Mouse (Mus musculus): ENCODE measurements around the gene Avil. TPM values are rescaled to one million over a fixed set of nuclear protein-coding genes. Genes with fewer than 3 reads are reported as not detected.

Gene Avil
- polyA plus RNA-seq, 1 experiment from 2014 or later = 0.58 TPM

- ATAC-seq (ENCODE audit: insufficient number of reproducible peaks, insufficient read depth, low FRiP score, low read depth) = no peak
- no peak overlapping the region for H3K9ac ChIP-seq (replicated peaks; ENCODE audit: low read depth, low read length)
- no peak overlapping the region for H3K4me2 ChIP-seq (replicated peaks; ENCODE audit: low read depth, low read length)
- no peaks in the 10 kb centered on the region for H3K9me3 ChIP-seq (ENCODE audit: control insufficient read depth, low read depth, low read length)
- H3K4me3 ChIP-seq (ENCODE audit: low read depth, low read length) = no peak overlapping the region
- no peaks in the 10 kb centered on the region for H3K27me3 ChIP-seq (ENCODE audit: control insufficient read depth, insufficient read depth, low read length)
- H3K27ac ChIP-seq (ENCODE audit: low read length) = peak overlapping the region; percentile 91
- peaks cover 12% of the 10 kb centered on the region for H3K4me1 ChIP-seq (ENCODE audit: control insufficient read depth, insufficient read depth, low read length)
- WGBS = 41% methylated on average over 6 of the region's 6 CpGs
- H3K36me3 ChIP-seq (ENCODE audit: control insufficient read depth, insufficient read depth, low read length) = no peaks in the 10 kb centered on the region
Observed at GRCm38 (mm10) chr10:126962966-126963330, 37.6 kb upstream of the Avil start.

GRCm38 (mm10) chr10:126963821-126964220, 36.7 kb upstream of the Avil start:
- WGBS = 85% methylated on average over 8 of the region's 8 CpGs

GRCm38 (mm10) chr10:126971363-126972050, 29.0 kb upstream of the Avil start:
- Histone ChIP-seq H3K36me3 (ENCODE audit: control insufficient read depth, insufficient read depth, low read length) (no peaks in the 10 kb centered on the region), H3K4me2 (replicated peaks; ENCODE audit: low read depth, low read length) (peak overlapping the region; percentile 8; the same call in 1 of the 2 replicates), H3K27ac (ENCODE audit: low read length) (peak overlapping the region; percentile 79), H3K4me3 (ENCODE audit: low read depth, low read length) (no peak overlapping the region), H3K4me1 (ENCODE audit: control insufficient read depth, insufficient read depth, low read length) (peaks cover 35% of the 10 kb centered on the region), H3K9me3 (ENCODE audit: control insufficient read depth, low read depth, low read length) (no peaks in the 10 kb centered on the region), H3K9ac (replicated peaks; ENCODE audit: low read depth, low read length) (no peak overlapping the region), H3K27me3 (ENCODE audit: control insufficient read depth, insufficient read depth, low read length) (no peaks in the 10 kb centered on the region)
- ATAC-seq (ENCODE audit: insufficient number of reproducible peaks, insufficient read depth, low FRiP score, low read depth) = no peak
- WGBS = 9% methylated on average over 12 of the region's 12 CpGs

More at GRCm38 (mm10) chr10:126963821-126964220, 36.7 kb upstream of the Avil start:
- H3K36me3 ChIP-seq (ENCODE audit: control insufficient read depth, insufficient read depth, low read length) = no peaks in the 10 kb centered on the region
- H3K27me3 ChIP-seq (ENCODE audit: control insufficient read depth, insufficient read depth, low read length) = no peaks in the 10 kb centered on the region
- no peak overlapping the region for H3K4me2 ChIP-seq (replicated peaks; ENCODE audit: low read depth, low read length)
- peaks cover 12% of the 10 kb centered on the region for H3K4me1 ChIP-seq (ENCODE audit: control insufficient read depth, insufficient read depth, low read length)
- no peak overlapping the region for H3K4me3 ChIP-seq (ENCODE audit: low read depth, low read length)
- no peak overlapping the region for H3K27ac ChIP-seq (ENCODE audit: low read length)
- no peak overlapping the region for H3K9ac ChIP-seq (replicated peaks; ENCODE audit: low read depth, low read length)
- no peak for ATAC-seq (ENCODE audit: insufficient number of reproducible peaks, insufficient read depth, low FRiP score, low read depth)
- no peaks in the 10 kb centered on the region for H3K9me3 ChIP-seq (ENCODE audit: control insufficient read depth, low read depth, low read length)

- H3K4me3 ChIP-seq (ENCODE audit: low read depth, low read length) = no peak overlapping the region
- H3K4me1 ChIP-seq (ENCODE audit: control insufficient read depth, insufficient read depth, low read length) = peaks cover 37% of the 10 kb centered on the region
- H3K4me2 ChIP-seq (replicated peaks; ENCODE audit: low read depth, low read length) = peak overlapping the region; percentile 8; the same call in 1 of the 2 replicates
- no peaks in the 10 kb centered on the region for H3K9me3 ChIP-seq (ENCODE audit: control insufficient read depth, low read depth, low read length)
- H3K36me3 ChIP-seq (ENCODE audit: control insufficient read depth, insufficient read depth, low read length) = no peaks in the 10 kb centered on the region
- ATAC-seq (ENCODE audit: insufficient number of reproducible peaks, insufficient read depth, low FRiP score, low read depth) = peak; percentile 88
- no peak overlapping the region for H3K9ac ChIP-seq (replicated peaks; ENCODE audit: low read depth, low read length)
- H3K27ac ChIP-seq (ENCODE audit: low read length) = peak overlapping the region; percentile 79
- 11% methylated on average over 13 of the region's 13 CpGs for WGBS
- H3K27me3 ChIP-seq (ENCODE audit: control insufficient read depth, insufficient read depth, low read length) = no peaks in the 10 kb centered on the region
Observed at GRCm38 (mm10) chr10:126972051-126972725, 28.3 kb upstream of the Avil start.

GRCm38 (mm10) chr10:126972988-126973387, 27.5 kb upstream of the Avil start:
- peak overlapping the region; percentile 79; the same call in 1 of the 2 replicates for H3K27ac ChIP-seq (ENCODE audit: low read length)
- 22% methylated on average over 7 of the region's 7 CpGs for WGBS
- H3K36me3 ChIP-seq (ENCODE audit: control insufficient read depth, insufficient read depth, low read length) = no peaks in the 10 kb centered on the region
- no peak for ATAC-seq (ENCODE audit: insufficient number of reproducible peaks, insufficient read depth, low FRiP score, low read depth)
- H3K4me1 ChIP-seq (ENCODE audit: control insufficient read depth, insufficient read depth, low read length) = peaks cover 43% of the 10 kb centered on the region
- no peak overlapping the region for H3K4me3 ChIP-seq (ENCODE audit: low read depth, low read length)
- no peaks in the 10 kb centered on the region for H3K9me3 ChIP-seq (ENCODE audit: control insufficient read depth, low read depth, low read length)
- H3K27me3 ChIP-seq (ENCODE audit: control insufficient read depth, insufficient read depth, low read length) = no peaks in the 10 kb centered on the region
- no peak overlapping the region for H3K4me2 ChIP-seq (replicated peaks; ENCODE audit: low read depth, low read length)
- no peak overlapping the region for H3K9ac ChIP-seq (replicated peaks; ENCODE audit: low read depth, low read length)

- Histone ChIP-seq H3K36me3 (ENCODE audit: control insufficient read depth, insufficient read depth, low read length) (no peaks in the 10 kb centered on the region), H3K9ac (replicated peaks; ENCODE audit: low read depth, low read length) (no peak overlapping the region), H3K4me1 (ENCODE audit: control insufficient read depth, insufficient read depth, low read length) (peaks cover 42% of the 10 kb centered on the region), H3K27ac (ENCODE audit: low read length) (no peak overlapping the region), H3K27me3 (ENCODE audit: control insufficient read depth, insufficient read depth, low read length) (no peaks in the 10 kb centered on the region), H3K9me3 (ENCODE audit: control insufficient read depth, low read depth, low read length) (no peaks in the 10 kb centered on the region), H3K4me2 (replicated peaks; ENCODE audit: low read depth, low read length) (no peak overlapping the region), H3K4me3 (ENCODE audit: low read depth, low read length) (no peak overlapping the region)
- WGBS = 81% methylated on average over 6 of the region's 6 CpGs
- no peak for ATAC-seq (ENCODE audit: insufficient number of reproducible peaks, insufficient read depth, low FRiP score, low read depth)
Observed at GRCm38 (mm10) chr10:126975706-126976105, 24.8 kb upstream of the Avil start.

GRCm38 (mm10) chr10:126977076-126977475, 23.4 kb upstream of the Avil start:
- WGBS = 43% methylated on average over 4 of the region's 4 CpGs
- Histone ChIP-seq H3K36me3 (ENCODE audit: control insufficient read depth, insufficient read depth, low read length) (no peaks in the 10 kb centered on the region; the same call in 1 of the 2 replicates), H3K4me1 (ENCODE audit: control insufficient read depth, insufficient read depth, low read length) (peaks cover 42% of the 10 kb centered on the region), H3K27me3 (ENCODE audit: control insufficient read depth, insufficient read depth, low read length) (no peaks in the 10 kb centered on the region), H3K4me3 (ENCODE audit: low read depth, low read length) (no peak overlapping the region), H3K4me2 (replicated peaks; ENCODE audit: low read depth, low read length) (no peak overlapping the region), H3K9me3 (ENCODE audit: control insufficient read depth, low read depth, low read length) (no peaks in the 10 kb centered on the region), H3K9ac (replicated peaks; ENCODE audit: low read depth, low read length) (no peak overlapping the region), H3K27ac (ENCODE audit: low read length) (no peak overlapping the region)
- no peak for ATAC-seq (ENCODE audit: insufficient number of reproducible peaks, insufficient read depth, low FRiP score, low read depth)

GRCm38 (mm10) chr10:126978277-126978994, 22.1 kb upstream of the Avil start, which contains the start of gene Ctdsp2:
TSS of gene Ctdsp2 (plus strand) at chr10:126978717.
- WGBS = under 1% methylated on average over 53 of the region's 56 CpGs
- H3K4me2 ChIP-seq (replicated peaks; ENCODE audit: low read depth, low read length) = peak within 1 kb of the TSS; percentile 98
- peaks cover 44% of the 10 kb centered on the region for H3K4me1 ChIP-seq (ENCODE audit: control insufficient read depth, insufficient read depth, low read length)
- H3K9ac ChIP-seq (replicated peaks; ENCODE audit: low read depth, low read length) = peak within 1 kb of the TSS; percentile 98
- no peaks in the 10 kb centered on the region for H3K27me3 ChIP-seq (ENCODE audit: control insufficient read depth, insufficient read depth, low read length)
- H3K4me3 ChIP-seq (ENCODE audit: low read depth, low read length) = peak within 1 kb of the TSS; percentile 98
- peak; percentile 93 for ATAC-seq (ENCODE audit: insufficient number of reproducible peaks, insufficient read depth, low FRiP score, low read depth)
- H3K27ac ChIP-seq (ENCODE audit: low read length) = peak within 1 kb of the TSS; percentile 100
- no peaks in the 10 kb centered on the region for H3K9me3 ChIP-seq (ENCODE audit: control insufficient read depth, low read depth, low read length)
- H3K36me3 ChIP-seq (ENCODE audit: control insufficient read depth, insufficient read depth, low read length) = no peaks in the 10 kb centered on the region; the same call in 1 of the 2 replicates
